Mouse (Mus musculus) thymus, postnatal 36 days (tissue): ENCODE data around the gene Kank4.
"Not testable (repeated sequence)": the region's sequence is repeated elsewhere in the genome, so short reads cannot be mapped to it uniquely, and the experiment has no call there.

Experiments used
- DNase-seq, 2 experiments: peaks; one replicate each; pipeline ENCODE4 v3.0.0; 2022; ENCODE audit warnings: mixed read lengths in 2 of 2

The Kank4 gene

GRCm38 (mm10) chr4:98831726-98832125, 14.4 kb upstream of the Kank4 start:
- DNase-seq, result no peak

DNA sequence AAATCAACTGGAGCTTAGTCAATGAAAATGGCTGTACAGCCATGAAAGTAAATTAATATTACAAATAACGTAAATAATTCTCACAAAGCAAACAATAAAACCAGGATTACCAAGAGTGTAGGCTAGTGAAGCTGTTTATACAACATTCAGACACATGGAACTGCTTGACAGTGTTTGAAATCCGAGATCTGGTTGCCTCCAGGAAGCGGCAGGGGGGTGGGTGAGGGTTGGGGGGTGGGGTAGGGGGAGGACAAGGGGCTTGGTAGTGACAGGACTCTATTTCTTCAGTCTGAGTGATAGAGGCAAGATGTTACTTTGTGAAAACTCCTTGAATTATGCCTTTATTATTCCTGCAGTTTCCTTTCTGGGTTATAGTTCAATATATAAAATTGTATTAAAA, 9.4 kb upstream of the Kank4 start:
- DNase-seq, result no peak

DNA sequence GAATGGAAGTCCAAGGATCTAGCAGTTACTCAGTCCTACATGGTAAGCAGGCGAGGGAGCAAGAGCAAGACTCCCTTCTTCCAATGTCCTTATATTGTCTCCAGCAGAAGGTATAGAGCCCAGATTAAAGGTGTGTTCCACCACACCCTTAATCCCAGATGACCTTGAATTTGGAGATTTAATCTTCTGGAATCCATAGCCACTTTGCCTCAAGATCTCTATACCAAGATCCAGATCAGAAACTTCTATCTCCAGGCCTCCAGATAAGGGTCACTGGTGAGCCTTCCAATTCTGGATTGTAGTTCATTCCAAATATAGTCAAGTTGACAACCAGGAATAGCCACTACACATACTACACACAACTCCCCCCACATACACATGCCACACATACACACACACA, 6.4 kb upstream of the Kank4 start, which contains the start of gene I0C0044D17Rik:
Gene I0C0044D17Rik, minus strand, starts transcription at position 101 of the 400 bp plus-strand sequence.
- DNase-seq, result not testable (repeated sequence)

- no peak for DNase-seq
Measured at GRCm38 (mm10) chr4:98823047-98823446, 5.7 kb upstream of the Kank4 start.

- no peak for DNase-seq
Measured at GRCm38 (mm10) chr4:98822478-98822877, 5.1 kb upstream of the Kank4 start.

- no peak for DNase-seq
Measured at GRCm38 (mm10) chr4:98819216-98819755, 1.9 kb upstream of the Kank4 start.

GRCm38 (mm10) chr4:98816807-98817183, 542 bp downstream of the Kank4 start:
- no peak for DNase-seq

- DNase-seq, result no peak
Measured at GRCm38 (mm10) chr4:98806306-98806705, 11.0 kb downstream of the Kank4 start.

GRCm38 (mm10) chr4:98805291-98806048, 11.9 kb downstream of the Kank4 start:
- DNase-seq, result no peak

- DNase-seq, result no peak
Measured at GRCm38 (mm10) chr4:98804476-98805134, 12.7 kb downstream of the Kank4 start.

DNA sequence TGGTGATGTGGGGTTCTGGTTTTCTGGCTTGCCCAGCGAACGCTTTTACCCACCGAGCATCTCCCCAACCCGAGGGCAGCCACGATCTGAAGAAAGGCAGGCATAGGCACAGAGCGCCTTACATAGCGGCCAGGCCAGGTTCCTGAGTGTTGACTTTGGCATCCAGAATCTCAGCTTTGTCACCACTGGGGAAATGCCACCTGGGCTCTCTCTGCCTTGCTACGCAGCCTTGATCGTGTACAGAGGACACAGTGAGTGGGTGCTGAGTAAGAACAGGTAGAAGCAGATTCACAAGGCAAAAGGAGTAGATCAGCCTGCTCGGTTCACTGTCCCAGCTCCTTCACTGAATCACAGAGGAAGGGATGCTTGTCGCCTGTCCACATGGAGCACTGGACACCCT, 15.6 kb downstream of the Kank4 start:
- DNase-seq, result no peak

GRCm38 (mm10) chr4:98800824-98801223, 16.5 kb downstream of the Kank4 start:
- DNase-seq, result no peak

DNA sequence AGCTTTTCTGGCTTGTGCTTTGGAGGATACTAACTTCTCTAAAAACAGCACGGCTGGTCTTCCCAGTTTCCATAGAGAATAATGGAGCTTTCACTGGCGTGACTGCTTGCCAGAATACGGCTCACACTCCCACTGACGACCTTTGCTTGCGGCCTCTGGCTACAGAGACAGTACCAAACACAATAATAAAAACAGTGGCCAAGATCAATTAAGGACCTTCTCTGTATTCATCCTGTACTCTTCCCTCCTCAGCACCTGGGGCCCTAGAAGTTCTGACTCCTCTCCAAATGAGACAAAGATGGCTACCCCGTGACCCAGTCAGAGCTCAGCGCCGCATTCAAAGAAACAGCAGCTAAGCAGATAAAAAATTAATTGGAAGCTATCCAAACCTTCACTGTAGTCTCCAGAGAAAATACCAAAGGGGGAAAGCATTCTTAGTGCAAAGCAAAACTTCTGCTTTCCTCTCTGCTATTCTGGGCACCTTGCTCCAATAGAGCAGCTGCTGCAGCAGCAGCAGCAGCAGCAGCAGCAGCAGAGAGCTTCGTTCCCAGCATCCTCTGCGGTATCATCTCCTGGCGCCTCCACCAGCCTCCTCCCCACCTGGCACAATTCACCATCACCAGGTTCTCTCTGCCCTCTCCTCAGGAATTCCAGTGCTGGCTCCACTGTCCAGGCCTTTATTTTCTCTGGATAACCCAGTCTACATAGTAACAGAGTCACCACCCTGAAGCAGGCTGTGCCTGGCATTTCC, 20.6 kb downstream of the Kank4 start:
- DNase-seq, result no peak

- DNase-seq, result no peak
Measured at GRCm38 (mm10) chr4:98795241-98795640, 22.1 kb downstream of the Kank4 start.

DNA sequence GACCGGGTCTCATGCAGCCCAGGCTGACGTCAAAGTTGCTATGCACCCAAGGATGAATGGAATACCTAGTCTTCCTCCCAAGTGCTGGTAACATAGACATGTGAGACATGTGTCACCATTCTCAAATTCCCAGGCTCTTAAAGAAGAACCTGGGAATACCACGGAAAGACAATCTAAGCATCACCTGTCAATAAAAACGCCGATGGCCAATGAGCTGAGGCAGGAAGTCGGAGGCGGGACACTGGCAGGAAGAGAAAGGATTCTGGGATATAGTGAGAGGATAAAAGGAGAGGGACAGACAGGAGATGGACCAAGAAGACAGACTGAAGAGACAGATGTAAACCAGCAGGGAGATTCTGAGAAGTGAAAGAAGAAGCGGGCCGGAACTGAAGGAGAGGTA, 23.9 kb downstream of the Kank4 start:
- no peak for DNase-seq

- DNase-seq, result no peak
Measured at GRCm38 (mm10) chr4:98790721-98791120, 26.6 kb downstream of the Kank4 start.

- DNase-seq, result no peak
Measured at GRCm38 (mm10) chr4:98789861-98790311, 27.5 kb downstream of the Kank4 start.

- DNase-seq, result no peak
Measured at GRCm38 (mm10) chr4:98789133-98789765, 28.1 kb downstream of the Kank4 start.

- DNase-seq, result no peak
Measured at GRCm38 (mm10) chr4:98786281-98786680, 31.1 kb downstream of the Kank4 start.

- no peak for DNase-seq
Measured at GRCm38 (mm10) chr4:98785851-98786250, 31.5 kb downstream of the Kank4 start.

DNA sequence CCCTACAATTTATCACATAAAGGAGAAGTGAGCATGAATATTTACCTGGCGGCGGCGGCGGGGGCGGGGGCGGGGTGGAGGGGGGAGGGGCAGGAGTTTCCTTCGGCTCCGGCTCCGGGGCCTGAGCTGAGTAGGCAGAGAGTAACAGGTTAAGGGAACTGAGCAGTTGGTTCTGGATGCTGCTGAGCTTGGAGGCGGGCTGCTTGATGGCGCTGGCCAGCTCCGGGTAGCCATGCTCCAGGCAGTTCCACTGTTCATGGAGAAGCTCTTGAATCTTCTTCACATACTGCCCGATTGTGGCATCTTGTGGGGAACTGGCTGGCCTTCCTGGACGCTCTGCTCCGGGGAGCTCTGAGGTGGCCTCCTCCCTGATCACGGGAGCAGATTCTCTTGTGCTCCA, 39.1 kb downstream of the Kank4 start:
- DNase-seq, result no peak

DNA sequence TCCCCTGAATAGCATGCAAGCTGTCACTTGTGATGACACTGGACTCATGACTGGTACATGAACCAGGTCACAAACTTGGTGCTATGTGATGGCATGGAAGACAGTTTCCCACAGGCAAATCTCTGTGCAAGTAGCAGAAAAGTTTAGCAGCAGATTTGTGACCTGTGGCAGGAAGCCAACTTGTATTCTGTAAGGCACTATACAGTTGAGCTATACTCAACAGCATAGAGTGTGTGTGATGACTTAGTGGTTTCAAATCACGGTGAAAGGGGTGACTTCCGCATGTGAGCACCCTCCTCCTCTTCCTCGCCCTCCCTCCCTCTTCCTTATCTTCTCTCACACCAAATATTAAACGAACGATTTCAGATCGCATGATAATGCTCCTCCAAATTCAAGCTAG, 39.9 kb downstream of the Kank4 start:
- DNase-seq, result no peak
